ENCODE assay signal across 21 mouse cellular contexts in the genomic region with DNA sequence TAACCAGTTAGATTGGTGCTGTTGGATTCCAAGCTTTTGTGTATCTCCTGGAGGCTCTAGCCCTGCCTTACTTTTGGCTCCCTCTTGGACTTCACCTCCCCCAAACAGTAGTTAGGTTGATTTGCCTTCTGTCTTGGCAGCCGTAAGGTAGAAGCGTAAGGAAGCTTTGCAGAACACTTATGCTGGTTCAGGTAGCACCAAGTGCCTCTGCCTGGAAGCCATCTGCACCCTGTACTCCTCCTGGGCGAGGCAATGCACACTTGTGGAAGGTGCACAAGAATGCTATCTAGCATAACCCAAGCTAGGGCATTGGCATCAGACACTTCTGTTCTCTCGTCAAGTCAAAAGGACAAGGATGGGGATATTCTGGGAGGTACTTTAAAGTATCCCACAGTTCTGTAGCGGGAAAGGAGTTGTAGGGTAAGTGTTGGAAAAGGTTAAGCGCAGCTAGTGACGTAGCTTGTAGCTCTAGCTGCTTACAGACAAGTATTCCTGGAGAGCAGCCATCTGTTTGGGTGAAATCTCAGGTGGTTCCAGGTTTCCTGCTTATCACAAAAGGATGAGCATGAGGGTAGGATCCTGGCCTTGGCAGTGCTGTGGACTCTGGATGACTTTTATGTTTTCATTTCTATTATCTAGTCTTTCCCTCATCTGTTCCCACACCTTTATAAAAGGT.
"Had no signal": no experiment of that assay in that cellular context is flagged by ENCODE, and none has a peak within 500 bp of the region (broad histone marks: within the 10 kb centered on the region; RNA-seq: fewer than 3 reads in every experiment).

No protein-coding gene starts in this region.

- ATAC-seq: midbrain, embryonic 15.5 days had no signal

- H3K9me3 ChIP-seq: kidney, embryonic 15.5 days; lung, embryonic 15.5 days; midbrain, embryonic 12.5 days; midbrain, embryonic 15.5 days; neural tube, embryonic 13.5 days; stomach, embryonic 15.5 days had no signal

- H3K4me3 ChIP-seq: kidney, embryonic 15.5 days; left cerebral cortex, adult 2 months; lung, embryonic 15.5 days; midbrain, embryonic 12.5 days; midbrain, embryonic 15.5 days; neural tube, embryonic 13.5 days; stomach, embryonic 15.5 days had no signal

- H3K4me1 ChIP-seq: kidney, embryonic 15.5 days; lung, embryonic 15.5 days; midbrain, embryonic 12.5 days; midbrain, embryonic 15.5 days; neural tube, embryonic 13.5 days; stomach, embryonic 15.5 days had no signal

- H3K27ac ChIP-seq: kidney, embryonic 15.5 days; left cerebral cortex, adult 2 months; liver, embryonic 14.5 days; lung, embryonic 15.5 days; macrophage; midbrain, embryonic 12.5 days; midbrain, embryonic 15.5 days; neural tube, embryonic 13.5 days; stomach, embryonic 15.5 days had no signal

- H3K4me2 ChIP-seq: kidney, embryonic 15.5 days; liver, embryonic 11.5 days; lung, embryonic 15.5 days; midbrain, embryonic 12.5 days; midbrain, embryonic 15.5 days; neural tube, embryonic 13.5 days; stomach, embryonic 15.5 days had no signal

- DNase-seq: kidney, adult 11 months; kidney, adult 8-10 months; kidney, postnatal 14 days; kidney, postnatal 4 days; layer of hippocampus, postnatal 36 days; lung, adult 18-20 months; lung, postnatal 14 days; retina, postnatal 1 day; right cerebral cortex, postnatal 25 days; spleen, adult 18-20 months; thymus, postnatal 25 days had no signal

- H3K27me3 ChIP-seq: kidney, embryonic 15.5 days; lung, embryonic 15.5 days; midbrain, embryonic 12.5 days; midbrain, embryonic 15.5 days; neural tube, embryonic 13.5 days; stomach, embryonic 15.5 days had no signal

- H3K9ac ChIP-seq: kidney, embryonic 15.5 days; liver, embryonic 14.5 days; lung, embryonic 15.5 days; midbrain, embryonic 12.5 days; midbrain, embryonic 15.5 days; neural tube, embryonic 13.5 days; stomach, embryonic 15.5 days had no signal
